8 mouse cellular contexts compared by ENCODE assay signal in the genomic region with DNA sequence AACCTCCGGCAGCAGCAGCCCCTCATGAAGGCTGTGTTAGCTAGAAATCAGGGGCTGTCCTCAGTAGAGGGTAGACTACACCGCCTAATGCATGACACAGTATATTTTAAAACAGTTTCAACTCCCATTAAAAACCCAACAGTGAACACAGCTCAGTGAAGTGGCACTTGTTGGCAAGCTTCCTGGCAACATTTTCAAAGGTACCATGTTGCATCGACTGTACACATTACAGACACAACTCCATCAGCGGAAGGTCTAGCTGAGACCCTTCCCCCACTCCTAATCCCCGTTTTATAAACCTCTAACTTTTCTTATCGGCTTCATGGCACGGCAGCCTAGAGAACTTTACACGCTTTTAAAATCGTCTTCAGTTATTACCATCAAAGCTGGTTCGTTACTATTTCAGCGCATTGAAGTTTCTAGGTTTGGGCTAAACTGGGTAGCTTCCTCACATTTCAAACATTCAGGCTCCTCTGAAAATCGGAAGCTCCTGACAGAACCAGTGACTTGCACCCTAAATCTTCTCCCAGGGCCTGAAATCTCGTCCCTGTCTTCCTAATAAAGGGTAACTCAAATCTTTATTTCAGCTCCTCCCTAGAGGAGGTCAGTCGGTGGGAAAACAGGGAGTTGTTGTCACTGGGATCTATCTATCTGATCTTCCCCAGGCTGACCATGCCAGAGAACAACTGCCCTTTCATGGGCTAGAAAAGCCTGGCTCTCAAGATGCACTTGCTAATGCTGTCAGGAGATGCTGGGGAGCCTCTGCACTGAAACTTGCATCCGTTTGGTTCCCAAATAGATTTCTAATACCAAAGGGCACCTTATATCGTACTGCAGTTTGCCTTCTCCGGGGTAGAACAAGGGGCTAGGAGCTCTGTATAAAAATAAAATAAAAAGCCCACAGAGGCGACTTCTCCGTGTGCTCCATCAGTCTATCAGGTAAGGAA. TPM values are rescaled to one million over a fixed set of nuclear protein-coding genes. Genes with fewer than 3 reads are reported as not detected.
A peak's percentile ranks its signal among the peaks of the same experiment; 100 is the strongest.
DNase-seq lines count a peak whose midpoint lies in the region; ATAC-seq lines count a peak whose summit lies in the region.

No protein-coding gene starts in this region.

- no peak overlapping the region for H3K27ac ChIP-seq in heart, embryonic 14.5 days (replicated peaks in 1 of 2; ENCODE audit: control insufficient read depth in 1 of 2, insufficient read depth in 1 of 2, low read depth in 2 of 2, low read length in 2 of 2)
- 0 out of 2 replicates have a peak overlapping the region, but pooled peaks have one; percentile 36 for H3K27ac ChIP-seq in hindbrain, embryonic 13.5 days
- peak overlapping the region; percentile 79 for H3K27ac ChIP-seq in midbrain, embryonic 16.5 days (ENCODE audit: low read length)

- H3K4me2 ChIP-seq in heart, embryonic 14.5 days (ENCODE audit: low read length) = peak overlapping the region; percentile 96; the same call in 1 of the 2 replicates
- H3K4me2 ChIP-seq in hindbrain, embryonic 13.5 days = peak overlapping the region; percentile 99
- peak overlapping the region; percentile 96 for H3K4me2 ChIP-seq in midbrain, embryonic 16.5 days (ENCODE audit: low read length)

- no peak for DNase-seq in heart, adult 18-20 months
- peak; percentile 12 for DNase-seq in embryo, embryonic 9.5 days (ENCODE audit: extremely low spot score)
- DNase-seq in urinary bladder, postnatal 4 days (ENCODE audit: low spot score in 2 of 2) = no peak
- no peak for DNase-seq in thymus, postnatal 25 days

- no peak overlapping the region for H3K9ac ChIP-seq in heart, embryonic 14.5 days (ENCODE audit: low read length)
- peak overlapping the region; percentile 85 for H3K9ac ChIP-seq in hindbrain, embryonic 13.5 days
- peak overlapping the region; percentile 81 for H3K9ac ChIP-seq in midbrain, embryonic 16.5 days (ENCODE audit: low read depth, low read length)

- no peaks in the 10 kb centered on the region for H3K9me3 ChIP-seq in heart, embryonic 14.5 days (ENCODE audit: control insufficient read depth, low read length)
- no peaks in the 10 kb centered on the region for H3K9me3 ChIP-seq in hindbrain, embryonic 13.5 days
- H3K9me3 ChIP-seq in midbrain, embryonic 16.5 days (replicated peaks; ENCODE audit: control insufficient read depth, low read length, poor library complexity, severe bottlenecking) = no peaks in the 10 kb centered on the region

- peaks cover 3 to 6% of the 10 kb centered on the region in 2 experiments; a peak in 1 of 4 replicates for H3K4me1 ChIP-seq in heart, embryonic 14.5 days (ENCODE audit: control insufficient read depth in 2 of 2, insufficient read depth in 2 of 2, low read length in 2 of 2)
- H3K4me1 ChIP-seq in hindbrain, embryonic 13.5 days (replicated peaks) = peaks cover 18% of the 10 kb centered on the region
- peaks cover 6% of the 10 kb centered on the region for H3K4me1 ChIP-seq in midbrain, embryonic 16.5 days (ENCODE audit: control insufficient read depth, insufficient read depth, low read length)

- 43% methylated on average over 19 of the region's 19 CpGs for WGBS in heart, embryonic 14.5 days
- 38% methylated on average over 19 of the region's 19 CpGs for WGBS in hindbrain, embryonic 13.5 days
- 18% methylated on average over 19 of the region's 19 CpGs for WGBS in midbrain, embryonic 16.5 days

- H3K4me3 ChIP-seq in heart, embryonic 14.5 days (ENCODE audit: control insufficient read depth in 1 of 2, insufficient read depth in 1 of 2, low read depth in 1 of 2, low read length in 2 of 2) = no peak overlapping the region
- H3K4me3 ChIP-seq in hindbrain, embryonic 13.5 days = peak overlapping the region; percentile 83
- peak overlapping the region; percentile 86 for H3K4me3 ChIP-seq in midbrain, embryonic 16.5 days (ENCODE audit: low read depth, low read length)

- ATAC-seq in heart, embryonic 14.5 days (ENCODE audit: insufficient number of reproducible peaks, insufficient read depth, low FRiP score, low read depth) = no peak
- no peak for ATAC-seq in hindbrain, embryonic 13.5 days (ENCODE audit: low FRiP score)
- ATAC-seq in midbrain, embryonic 16.5 days = no peak
- ATAC-seq in erythroblast, adult 5-6 weeks (replicated peaks; ENCODE audit: low FRiP score, poor library complexity, severe bottlenecking) = no peak

- peaks cover 29% of the 10 kb centered on the region for H3K27me3 ChIP-seq in heart, embryonic 14.5 days (ENCODE audit: control insufficient read depth, insufficient read depth, low read length)
- no peaks in the 10 kb centered on the region for H3K27me3 ChIP-seq in hindbrain, embryonic 13.5 days
- no peaks in the 10 kb centered on the region for H3K27me3 ChIP-seq in midbrain, embryonic 16.5 days (ENCODE audit: control insufficient read depth, insufficient read depth, low read depth, low read length)

- H3K36me3 ChIP-seq in heart, embryonic 14.5 days (ENCODE audit: control insufficient read depth, insufficient read depth, low read length) = no peaks in the 10 kb centered on the region
- no peaks in the 10 kb centered on the region for H3K36me3 ChIP-seq in hindbrain, embryonic 13.5 days
- H3K36me3 ChIP-seq in midbrain, embryonic 16.5 days (ENCODE audit: control insufficient read depth, insufficient read depth, low read length) = no peaks in the 10 kb centered on the region

RNA-seq across cellular contexts. Expression of a gene that starts 1.6 kb away (rescaled TPM):
- polyA plus RNA-seq in heart, embryonic 14.5 days (2014; fragmentation: Nextera tagmentation; extraction: Ambion mirVana) = 0.18 and 0.59 TPM in 2 replicates
- total RNA-seq in heart, adult 18-20 months (2021) = under 1 TPM in 1 of 2 experiments, not detected in 1; 0.33 TPM
- 11.6 and 13.5 TPM in 2 replicates for polyA plus RNA-seq in hindbrain, embryonic 13.5 days (2015; fragmentation: Nextera tagmentation; extraction: Ambion mirVana)
- polyA plus RNA-seq in midbrain, embryonic 16.5 days (2015; fragmentation: Nextera tagmentation; extraction: Ambion mirVana) = 17.0 and 17.8 TPM in 2 replicates
- not detected in 2 replicates for total RNA-seq in erythroblast, adult 5-6 weeks (2015; ENCODE audit: low replicate concordance)
- total RNA-seq in erythroblast, adult 5-6 weeks (2017; ENCODE audit: low replicate concordance) = not detected in 2 replicates

Comparison
In these comparisons a context has a peak if more than half of its experiments do, and no peak if none do; other contexts are left out.
1. H3K27ac ChIP-seq: peak in hindbrain, embryonic 13.5 days (single experiment) and midbrain, embryonic 16.5 days (single experiment); none in heart, embryonic 14.5 days (0 of 2).
2. H3K4me3 ChIP-seq: peak in hindbrain, embryonic 13.5 days (single experiment) and midbrain, embryonic 16.5 days (single experiment); none in heart, embryonic 14.5 days (0 of 2).
3. Peak in every context shown above with its lines, with median percentiles within 50 percentile points of each other: H3K4me2 ChIP-seq.